8 mouse cellular contexts compared by ENCODE assay signal in the genomic region with DNA sequence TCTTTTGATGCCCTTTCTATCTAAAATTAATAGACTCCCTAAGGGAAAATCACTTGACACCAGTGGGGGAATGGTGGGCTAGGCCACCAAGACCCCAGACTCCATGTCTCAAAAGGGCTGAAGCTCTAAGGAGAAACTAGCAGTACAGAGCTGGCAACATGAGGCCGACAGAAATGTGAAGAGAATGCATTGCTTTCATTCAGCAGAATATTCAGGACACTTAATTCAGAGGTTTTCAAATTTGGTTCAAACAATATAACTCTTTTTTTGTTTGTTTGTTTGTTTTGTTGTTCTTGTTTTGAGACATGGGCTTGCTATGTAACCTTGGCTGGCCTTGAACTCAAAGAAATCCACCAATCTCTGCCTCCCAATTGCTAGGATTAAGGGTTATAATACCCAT. TPM values are rescaled to one million over a fixed set of nuclear protein-coding genes. Genes with fewer than 3 reads are reported as not detected.
DNase-seq lines count a peak whose midpoint lies in the region; ATAC-seq and TF ChIP-seq lines count a peak whose summit lies in the region.

A gene (minus strand): TSS at position 101 of the 400 bp plus-strand sequence.

- TF ChIP-seq CTCF in thymus, adult 2 months (IDR thresholded peaks at IDR 0.05; ENCODE audit: borderline replicate concordance, control insufficient read depth, extremely low read depth, insufficient read depth, low read length, poor library complexity) = no peak

- no peaks in the 10 kb centered on the region for H3K27me3 ChIP-seq in thymus, adult 2 months (ENCODE audit: control insufficient read depth, insufficient read depth, low read length)
- H3K27me3 ChIP-seq in limb, embryonic 14.5 days (ENCODE audit: control insufficient read depth, insufficient read depth, low read length) = no peaks in the 10 kb centered on the region
- H3K27me3 ChIP-seq in stomach, embryonic 14.5 days (ENCODE audit: control insufficient read depth, insufficient read depth, low read length) = no peaks in the 10 kb centered on the region

- H3K36me3 ChIP-seq in thymus, adult 2 months (ENCODE audit: control insufficient read depth, insufficient read depth, low read length) = no peaks in the 10 kb centered on the region
- H3K36me3 ChIP-seq in limb, embryonic 14.5 days (ENCODE audit: control insufficient read depth, insufficient read depth, low read length) = peaks cover 5% of the 10 kb centered on the region; the same call in 1 of the 2 replicates
- peaks cover 6% of the 10 kb centered on the region; the same call in 1 of the 2 replicates for H3K36me3 ChIP-seq in stomach, embryonic 14.5 days (ENCODE audit: control insufficient read depth, insufficient read depth, low read length)

- peaks cover 3% of the 10 kb centered on the region for H3K4me1 ChIP-seq in thymus, adult 2 months (replicated peaks; ENCODE audit: control insufficient read depth, insufficient read depth, low read length)
- H3K4me1 ChIP-seq in limb, embryonic 14.5 days (ENCODE audit: control insufficient read depth, insufficient read depth, low read length) = 0 out of 2 replicates have a peak, but pooled peaks cover 7% of the 10 kb centered on the region
- H3K4me1 ChIP-seq in stomach, embryonic 14.5 days (ENCODE audit: control insufficient read depth, insufficient read depth, low read length) = peaks cover 14% of the 10 kb centered on the region; the same call in 1 of the 2 replicates

- no peak within 1 kb of the TSS for H3K27ac ChIP-seq in thymus, adult 2 months (ENCODE audit: control insufficient read depth, insufficient read depth, low read length)
- H3K27ac ChIP-seq in limb, embryonic 14.5 days (replicated peaks; ENCODE audit: low read depth, low read length) = peak within 1 kb of the TSS; percentile 82; the same call in 1 of the 2 replicates
- peak within 1 kb of the TSS; percentile 68; the same call in 1 of the 2 replicates for H3K27ac ChIP-seq in stomach, embryonic 14.5 days (ENCODE audit: low read length)

- DNase-seq in thymus, adult 2 months = no peak
- DNase-seq in thymus, postnatal 36 days = no peak
- no peak for DNase-seq in heart, postnatal 36 days
- DNase-seq in limb, embryonic 14.5 days (ENCODE audit: low spot score) = no peak
- DNase-seq in cerebellum, postnatal 4 days (ENCODE audit: low spot score in 2 of 2) = no peak
- DNase-seq in cerebellum, adult 11-12 months = no peak

- TF ChIP-seq POLR2A in thymus, adult 2 months (IDR thresholded peaks at IDR 0.05; ENCODE audit: control insufficient read depth, extremely low read depth, insufficient read depth, low read length, poor library complexity) = no peak
- no peak for TF ChIP-seq POLR2A in limb, embryonic 14.5 days (IDR thresholded peaks at IDR 0.05; ENCODE audit: borderline replicate concordance, extremely low read depth, insufficient read depth, insufficient read length)

- peak within 1 kb of the TSS; percentile 58; the same call in 1 of the 2 replicates for H3K4me2 ChIP-seq in limb, embryonic 14.5 days (replicated peaks; ENCODE audit: low read depth, low read length, severe bottlenecking)
- 0 out of 2 replicates have a peak within 1 kb of the TSS, but pooled peaks have one; percentile 18 for H3K4me2 ChIP-seq in stomach, embryonic 14.5 days (replicated peaks; ENCODE audit: low read depth, low read length)

- no peaks in the 10 kb centered on the region for H3K9me3 ChIP-seq in limb, embryonic 14.5 days (ENCODE audit: control insufficient read depth, low read length)
- H3K9me3 ChIP-seq in stomach, embryonic 14.5 days (ENCODE audit: control insufficient read depth, low read depth, low read length) = no peaks in the 10 kb centered on the region

- intact Hi-C loops in heart, postnatal 36 days (cut with DNase I) = loop anchor here (10.0 kb wide), 1 partner anchor 202 kb away; a partner anchor contains a TSS

- no peak within 1 kb of the TSS for H3K4me3 ChIP-seq in thymus, adult 2 months (ENCODE audit: control insufficient read depth, insufficient read depth, low read length)
- H3K4me3 ChIP-seq in limb, embryonic 14.5 days (replicated peaks; ENCODE audit: low read length) = peak within 1 kb of the TSS; percentile 100
- peak within 1 kb of the TSS; percentile 99 for H3K4me3 ChIP-seq in stomach, embryonic 14.5 days (ENCODE audit: low read depth, low read length)

- 97% methylated on average over 1 of the region's 1 CpGs for WGBS in thymus, adult 2 months
- WGBS in limb, embryonic 14.5 days = 88% methylated on average over 1 of the region's 1 CpGs
- 76% methylated on average over 1 of the region's 1 CpGs for WGBS in stomach, embryonic 14.5 days

- ATAC-seq in erythroid progenitor cell, adult 5-6 weeks (replicated peaks; ENCODE audit: low FRiP score, poor library complexity, severe bottlenecking) = no peak
- no peak for ATAC-seq in limb, embryonic 14.5 days (ENCODE audit: low FRiP score, low read depth)
- no peak for ATAC-seq in stomach, embryonic 14.5 days (ENCODE audit: insufficient number of reproducible peaks, insufficient read depth, low FRiP score, low read depth)

- no peak within 1 kb of the TSS for H3K9ac ChIP-seq in limb, embryonic 14.5 days (ENCODE audit: low read depth, low read length, severe bottlenecking)
- peak within 1 kb of the TSS; percentile 99; the same call in 1 of the 2 replicates for H3K9ac ChIP-seq in stomach, embryonic 14.5 days (replicated peaks; ENCODE audit: low read depth, low read length)

RNA-seq across cellular contexts. Expression of the gene that starts here (rescaled TPM):
- 70.5 and 75.0 TPM in 2 replicates for polyA plus RNA-seq in thymus, adult 2 months (2012; rRNA removed)
- total RNA-seq in erythroid progenitor cell, adult 5-6 weeks (2015; ENCODE audit: low replicate concordance) = 110 and 161 TPM in 2 replicates
- 31.6 and 40.6 TPM in 2 replicates for total RNA-seq in erythroid progenitor cell, adult 5-6 weeks (2017; ENCODE audit: low replicate concordance)
- 100 to 1,000 TPM; 110 to 125 TPM for total RNA-seq in heart, postnatal 36 days (2021)
- 91.1 and 124 TPM in 2 replicates for polyA plus RNA-seq in limb, embryonic 14.5 days (2012; rRNA removed)
- 304 and 323 TPM in 2 replicates for polyA plus RNA-seq in limb, embryonic 14.5 days (2014; fragmentation: Nextera tagmentation; extraction: Ambion mirVana)
- 325 and 353 TPM in 2 replicates for polyA plus RNA-seq in stomach, embryonic 14.5 days (2014; fragmentation: Nextera tagmentation; extraction: Ambion mirVana)
